Mouse (Mus musculus) myocyte (in vitro differentiated cells): ENCODE data around the gene Ecm2.

ENCODE experiments used
- E2F4 ChIP-seq: IDR thresholded peaks from one replicate; pipeline ENCODE4 v1.6.1; 2011; ENCODE audit warnings: mild to moderate bottlenecking, control low read depth, moderate library complexity; ENCODE audit not compliant: insufficient read depth
- MAX ChIP-seq: IDR thresholded peaks from one replicate; pipeline ENCODE4 v1.6.1; 2011; ENCODE audit warnings: low read depth, mild to moderate bottlenecking, control low read depth
- MYOG ChIP-seq, 3 experiments: IDR thresholded peaks; one replicate each; pipeline ENCODE4 v1.6.1; 2011; ENCODE audit warnings: control low read depth in 2 of 3, low read depth in 2 of 3, mild to moderate bottlenecking in 2 of 3; ENCODE audit not compliant: insufficient read length in 2 of 3, control insufficient read depth in 1 of 3, insufficient read depth in 1 of 3
- POLR2A ChIP-seq: IDR thresholded peaks from one replicate; pipeline ENCODE4 v1.6.1; 2011; ENCODE audit warnings: low read depth, mild to moderate bottlenecking, control low read depth, moderate library complexity; ENCODE audit not compliant: insufficient read length
- POLR2AphosphoS2 ChIP-seq: IDR thresholded peaks from one replicate; pipeline ENCODE4 v1.6.1; 2011; ENCODE audit warnings: low read depth, control low read depth; ENCODE audit not compliant: insufficient read length
- USF1 ChIP-seq: IDR thresholded peaks from one replicate; pipeline ENCODE4 v1.6.1; 2011; ENCODE audit warnings: low read depth, mild to moderate bottlenecking, control low read depth, moderate library complexity

GRCm38 (mm10) chr13:49538693-49539092 is 34.1 kb downstream of the Ecm2 start:
- TF ChIP-seq E2F4 (no peak), MAX (no peak), POLR2A (no peak), USF1 (no peak), MYOG (IDR thresholded peaks at IDR 0.05; ENCODE audit: control insufficient read depth in 1 of 3, insufficient read depth in 1 of 3, insufficient read length in 2 of 3, low read depth in 2 of 3) (no peak), POLR2AphosphoS2 (no peak)
